Mouse (Mus musculus): ENCODE measurements at regions not wholly inside any gene's neighbourhood (a gene's known extent, or its start where the extent isn't known, plus 50 kb on each side); places are given as distances from the start of the nearest gene placed in this dataset.

DNA sequence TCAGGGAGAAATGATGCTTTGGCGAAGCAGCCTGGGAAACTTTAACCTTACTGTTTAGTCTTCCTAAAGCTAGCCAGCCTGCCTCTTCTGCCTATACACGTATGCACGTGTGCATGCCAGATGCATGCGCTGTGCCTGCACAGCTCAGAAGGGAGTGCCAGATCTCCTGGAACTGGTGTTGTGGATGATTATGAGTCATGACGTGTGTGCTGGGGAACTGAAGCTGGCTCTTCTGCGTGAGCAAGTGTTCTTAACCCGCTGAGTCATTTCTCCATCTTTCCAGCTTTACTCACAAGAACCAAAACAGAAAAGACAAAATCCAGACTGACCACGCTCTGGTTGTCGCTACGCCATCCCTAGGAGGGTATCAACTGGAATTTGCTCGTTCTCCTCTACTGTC is 55.1 kb upstream of the Otogl start:
- no peak overlapping the region for H3K4me3 ChIP-seq (ENCODE audit: low read depth, low read length)
- no peak overlapping the region for H3K27ac ChIP-seq (replicated peaks; ENCODE audit: low read depth, low read length)
- H3K9me3 ChIP-seq (ENCODE audit: control insufficient read depth, low read length), result no peaks in the 10 kb centered on the region
- ATAC-seq (ENCODE audit: low read depth), result no peak
- WGBS, result 72% methylated on average over 11 of the region's 11 CpGs
- no peak overlapping the region for H3K9ac ChIP-seq (ENCODE audit: low read depth, low read length)
- no peaks in the 10 kb centered on the region for H3K27me3 ChIP-seq (replicated peaks; ENCODE audit: control insufficient read depth, insufficient read depth, low read length)
- no peaks in the 10 kb centered on the region for H3K36me3 ChIP-seq (ENCODE audit: control insufficient read depth, insufficient read depth, low read length)
- DNase-seq (ENCODE audit: low spot score), result no peak
- no peak overlapping the region for H3K4me2 ChIP-seq (ENCODE audit: low read depth, low read length)
- H3K4me1 ChIP-seq (ENCODE audit: control insufficient read depth, insufficient read depth, low read length), result no peaks in the 10 kb centered on the region

GRCm38 (mm10) chr10:107964022-107964421 is 52.1 kb upstream of the Otogl start:
- Histone ChIP-seq H3K36me3 (ENCODE audit: control insufficient read depth, insufficient read depth, low read length) (no peaks in the 10 kb centered on the region), H3K4me1 (ENCODE audit: control insufficient read depth, insufficient read depth, low read length) (no peaks in the 10 kb centered on the region), H3K9ac (ENCODE audit: low read depth, low read length) (no peak overlapping the region), H3K9me3 (ENCODE audit: control insufficient read depth, low read length) (no peaks in the 10 kb centered on the region), H3K27me3 (replicated peaks; ENCODE audit: control insufficient read depth, insufficient read depth, low read length) (no peaks in the 10 kb centered on the region), H3K27ac (replicated peaks; ENCODE audit: low read depth, low read length) (no peak overlapping the region), H3K4me2 (ENCODE audit: low read depth, low read length) (no peak overlapping the region), H3K4me3 (ENCODE audit: low read depth, low read length) (no peak overlapping the region)
- ATAC-seq (ENCODE audit: low read depth), result no peak
- DNase-seq (ENCODE audit: low spot score), result no peak
- WGBS, result 85% methylated on average over 1 of the region's 1 CpGs

DNA sequence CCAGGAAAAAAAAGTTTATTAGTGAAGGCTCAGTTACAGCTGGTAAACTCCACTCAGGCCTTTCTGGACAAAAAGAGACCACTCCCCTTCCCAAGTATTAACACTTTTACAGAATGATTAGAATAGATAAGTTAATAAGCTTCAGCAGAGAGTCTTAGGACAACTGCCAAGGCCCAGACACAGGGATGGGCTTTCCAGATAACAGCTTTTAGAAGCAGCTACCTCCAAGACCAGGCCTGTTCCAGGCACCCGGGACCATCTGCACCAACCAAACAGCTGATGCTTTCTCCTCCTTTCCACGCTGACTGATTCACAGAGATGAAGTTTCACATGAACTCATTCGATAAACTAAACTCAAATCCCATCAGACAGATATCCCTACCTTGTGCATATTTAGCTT is 50.2 kb upstream of the Otogl start:
- H3K4me1 ChIP-seq (ENCODE audit: control insufficient read depth, insufficient read depth, low read length), result no peaks in the 10 kb centered on the region
- H3K9ac ChIP-seq (ENCODE audit: low read depth, low read length), result no peak overlapping the region
- no peak for ATAC-seq (ENCODE audit: low read depth)
- DNase-seq (ENCODE audit: low spot score), result no peak
- H3K4me3 ChIP-seq (ENCODE audit: low read depth, low read length), result no peak overlapping the region
- H3K36me3 ChIP-seq (ENCODE audit: control insufficient read depth, insufficient read depth, low read length), result no peaks in the 10 kb centered on the region
- H3K9me3 ChIP-seq (ENCODE audit: control insufficient read depth, low read length), result no peaks in the 10 kb centered on the region
- H3K27me3 ChIP-seq (replicated peaks; ENCODE audit: control insufficient read depth, insufficient read depth, low read length), result no peaks in the 10 kb centered on the region
- 83% methylated on average over 3 of the region's 3 CpGs for WGBS
- no peak overlapping the region for H3K4me2 ChIP-seq (ENCODE audit: low read depth, low read length)
- H3K27ac ChIP-seq (replicated peaks; ENCODE audit: low read depth, low read length), result no peak overlapping the region

Data from embryonic facial prominence, embryonic 14.5 days (tissue).